Mouse (Mus musculus) liver, embryonic 12.5 days (tissue): ENCODE measurements around the gene Trpm3. TPM values are rescaled to one million over a fixed set of nuclear protein-coding genes. Genes with fewer than 3 reads are reported as not detected.

Experiments used
- ATAC-seq: fragments of 200-750 bp; cut with Nextera tagmentation; 2 replicates; pipeline ENCODE4 v1.8.0; 2017; ENCODE audit warnings: moderate number of reproducible peaks, mild to moderate bottlenecking, moderate library complexity
- H3K27ac ChIP-seq: fragments of 300-500 bp; sonication (generic); 2 replicates; pipeline ENCODE4 v1.5.1; 2016; ENCODE audit warnings: mild to moderate bottlenecking
- H3K27me3 ChIP-seq: fragments of 300-500 bp; sonication (generic); replicated peaks from 2 replicates; pipeline ENCODE4 v1.6.1; 2016; ENCODE audit warnings: mild to moderate bottlenecking, moderate library complexity
- H3K36me3 ChIP-seq: fragments of 300-500 bp; sonication (generic); 2 replicates; pipeline ENCODE4 v1.6.1; 2016; ENCODE audit warnings: mild to moderate bottlenecking, moderate library complexity
- H3K4me1 ChIP-seq: fragments of 300-500 bp; sonication (generic); 2 replicates; pipeline ENCODE4 v1.6.1; 2016
- H3K4me2 ChIP-seq: fragments of 300-500 bp; sonication (generic); 2 replicates; pipeline ENCODE4 v1.6.1; 2016; ENCODE audit warnings: mild to moderate bottlenecking, moderate library complexity
- H3K4me3 ChIP-seq: fragments of 300-500 bp; sonication (generic); 2 replicates; pipeline ENCODE4 v1.5.1; 2016; ENCODE audit warnings: mild to moderate bottlenecking, moderate library complexity
- H3K9ac ChIP-seq: fragments of 300-500 bp; sonication (generic); 2 replicates; pipeline ENCODE4 v1.6.1; 2016; ENCODE audit warnings: mild to moderate bottlenecking, moderate library complexity
- H3K9me3 ChIP-seq: fragments of 300-500 bp; sonication (generic); replicated peaks from 2 replicates; pipeline ENCODE4 v1.6.1; 2016; ENCODE audit warnings: mild to moderate bottlenecking, moderate library complexity
- WGBS: fragments of 180-500 bp; shearing (Covaris S2); methylation state at CpG from one replicate; pipeline ENCODE4 v1.1.7; 2016; ENCODE audit not compliant: insufficient replicate concordance; 5-methylcytosine and 5-hydroxymethylcytosine counted together
- polyA plus RNA-seq: library from polyadenylated mRNA; unstranded; fragments of >200 nt; fragmentation: Nextera tagmentation; extraction: Ambion mirVana; gene quantifications from 2 replicates; pipeline ENCODE4 v1.2.1, GENCODE M21; 2016

The Trpm3 gene
- polyA plus RNA-seq, 1 experiment from 2014 or later: not detected

DNA sequence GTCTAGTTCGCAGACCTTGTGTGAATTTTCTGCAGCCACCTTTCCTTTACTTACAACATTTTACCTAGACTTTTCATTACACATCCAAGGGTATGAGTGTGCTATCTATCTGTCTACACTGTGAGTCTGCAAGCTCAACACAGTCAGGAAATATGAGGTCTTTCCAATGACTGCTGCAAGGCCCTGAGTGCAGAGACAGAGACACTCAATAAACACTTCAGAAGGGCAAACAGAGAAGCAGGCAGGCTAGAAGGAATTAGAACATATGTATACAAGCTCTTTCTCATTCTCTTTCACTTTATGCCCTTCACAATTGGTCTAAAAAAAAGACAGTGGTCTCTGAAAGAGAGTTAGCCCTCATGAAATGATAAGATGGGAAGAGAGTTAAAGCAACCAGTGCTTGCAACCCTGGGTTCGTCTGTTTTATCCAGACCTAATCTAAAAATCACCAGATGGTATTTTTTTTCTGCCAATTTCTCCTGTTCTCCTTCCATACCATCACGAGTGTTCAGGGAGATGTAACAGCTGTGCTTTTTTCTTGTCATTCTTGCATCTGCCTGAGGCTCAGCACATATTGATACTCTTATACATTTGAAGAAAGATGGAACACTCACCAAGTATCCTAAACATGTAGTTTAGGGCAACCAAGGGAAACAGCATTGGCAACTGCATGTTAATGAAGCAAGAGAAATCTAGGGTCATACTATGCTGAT is 486.1 kb downstream of the Trpm3 start:
- no peaks in the 10 kb centered on the region for H3K9me3 ChIP-seq
- H3K4me3 ChIP-seq: no peak overlapping the region
- no peaks in the 10 kb centered on the region for H3K36me3 ChIP-seq
- H3K27me3 ChIP-seq: no peaks in the 10 kb centered on the region
- H3K4me1 ChIP-seq: no peaks in the 10 kb centered on the region
- no peak for ATAC-seq
- H3K4me2 ChIP-seq: no peak overlapping the region
- H3K9ac ChIP-seq: no peak overlapping the region
- 53% methylated on average over 3 of the region's 3 CpGs for WGBS
- no peak overlapping the region for H3K27ac ChIP-seq

- Histone ChIP-seq H3K9ac (no peak overlapping the region), H3K9me3 (no peaks in the 10 kb centered on the region), H3K36me3 (no peaks in the 10 kb centered on the region), H3K4me3 (no peak overlapping the region), H3K4me1 (no peaks in the 10 kb centered on the region), H3K27me3 (no peaks in the 10 kb centered on the region), H3K27ac (no peak overlapping the region), H3K4me2 (no peak overlapping the region)
- ATAC-seq: no peak
- 63% methylated on average over 3 of the region's 3 CpGs for WGBS
Measured at GRCm38 (mm10) chr19:22628878-22629277, 490.0 kb downstream of the Trpm3 start.

GRCm38 (mm10) chr19:22631316-22631715 is 492.5 kb downstream of the Trpm3 start:
- Histone ChIP-seq H3K4me1 (no peaks in the 10 kb centered on the region), H3K9me3 (no peaks in the 10 kb centered on the region), H3K4me3 (no peak overlapping the region), H3K36me3 (no peaks in the 10 kb centered on the region), H3K4me2 (no peak overlapping the region), H3K9ac (no peak overlapping the region), H3K27me3 (no peaks in the 10 kb centered on the region), H3K27ac (no peak overlapping the region)
- WGBS: 63% methylated on average over 6 of the region's 6 CpGs
- ATAC-seq: no peak

- no peak overlapping the region for H3K9ac ChIP-seq
- no peaks in the 10 kb centered on the region for H3K9me3 ChIP-seq
- WGBS: 70% methylated on average over 10 of the region's 10 CpGs
- H3K27ac ChIP-seq: no peak overlapping the region
- no peak overlapping the region for H3K4me3 ChIP-seq
- H3K36me3 ChIP-seq: no peaks in the 10 kb centered on the region
- H3K4me2 ChIP-seq: no peak overlapping the region
- no peaks in the 10 kb centered on the region for H3K27me3 ChIP-seq
- ATAC-seq: no peak
- H3K4me1 ChIP-seq: no peaks in the 10 kb centered on the region
Measured at GRCm38 (mm10) chr19:22635635-22636034, 496.8 kb downstream of the Trpm3 start.

DNA sequence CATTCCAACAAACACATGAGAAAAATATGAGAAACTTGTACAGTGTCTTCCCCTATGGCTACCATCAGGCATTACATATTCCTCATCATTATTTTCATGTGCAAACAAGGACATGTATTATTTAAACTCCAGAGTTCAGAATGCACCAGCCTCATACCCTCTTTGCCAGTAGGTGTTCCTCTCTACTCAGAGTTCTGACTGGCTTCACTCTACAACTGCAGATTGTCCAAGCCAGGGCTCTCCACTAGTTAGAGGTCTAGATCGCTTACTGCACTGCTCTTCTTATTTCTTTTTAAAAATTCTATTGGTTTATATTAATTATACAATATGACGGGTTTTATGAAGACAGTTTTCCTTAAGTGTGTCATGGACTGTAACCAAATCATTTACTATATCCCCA is 498.9 kb downstream of the Trpm3 start:
- no peak overlapping the region for H3K27ac ChIP-seq
- H3K4me1 ChIP-seq: no peaks in the 10 kb centered on the region
- H3K4me2 ChIP-seq: no peak overlapping the region
- H3K27me3 ChIP-seq: no peaks in the 10 kb centered on the region
- H3K36me3 ChIP-seq: no peaks in the 10 kb centered on the region
- no peak overlapping the region for H3K4me3 ChIP-seq
- no peak for ATAC-seq
- no peaks in the 10 kb centered on the region for H3K9me3 ChIP-seq
- H3K9ac ChIP-seq: no peak overlapping the region
- WGBS: 58% methylated on average over 2 of the region's 2 CpGs

DNA sequence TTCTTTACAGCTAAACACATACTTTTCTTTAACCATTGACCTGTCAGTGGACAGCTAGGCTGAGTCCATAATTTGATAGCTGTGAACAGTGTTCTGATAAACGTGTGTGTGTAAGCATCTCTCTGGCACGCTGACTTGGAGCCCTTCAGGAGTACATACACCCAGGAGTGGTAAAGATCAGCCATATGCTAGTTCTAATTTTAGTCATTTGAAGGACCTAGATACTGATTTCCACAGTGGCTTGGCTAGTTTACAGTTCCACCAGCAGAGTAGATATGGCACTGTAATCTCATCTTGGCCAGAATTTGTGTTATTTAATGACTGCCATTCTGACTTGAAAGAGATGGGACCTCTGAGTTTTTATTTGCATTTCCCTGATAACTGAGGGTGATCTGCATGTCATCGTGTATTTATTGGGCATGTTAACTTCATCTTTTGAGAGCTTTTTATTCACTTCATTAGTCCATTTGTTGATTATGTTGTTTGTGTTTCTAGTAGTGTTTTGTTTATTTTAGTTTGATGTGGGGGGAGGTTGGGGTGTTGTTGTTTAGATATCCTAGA is 499.6 kb downstream of the Trpm3 start:
- Histone ChIP-seq H3K9ac (no peak overlapping the region), H3K4me3 (no peak overlapping the region), H3K9me3 (no peaks in the 10 kb centered on the region), H3K36me3 (no peaks in the 10 kb centered on the region), H3K27me3 (no peaks in the 10 kb centered on the region), H3K4me2 (no peak overlapping the region), H3K4me1 (no peaks in the 10 kb centered on the region), H3K27ac (no peak overlapping the region)
- ATAC-seq: no peak
- WGBS: 52% methylated on average over 3 of the region's 3 CpGs

DNA sequence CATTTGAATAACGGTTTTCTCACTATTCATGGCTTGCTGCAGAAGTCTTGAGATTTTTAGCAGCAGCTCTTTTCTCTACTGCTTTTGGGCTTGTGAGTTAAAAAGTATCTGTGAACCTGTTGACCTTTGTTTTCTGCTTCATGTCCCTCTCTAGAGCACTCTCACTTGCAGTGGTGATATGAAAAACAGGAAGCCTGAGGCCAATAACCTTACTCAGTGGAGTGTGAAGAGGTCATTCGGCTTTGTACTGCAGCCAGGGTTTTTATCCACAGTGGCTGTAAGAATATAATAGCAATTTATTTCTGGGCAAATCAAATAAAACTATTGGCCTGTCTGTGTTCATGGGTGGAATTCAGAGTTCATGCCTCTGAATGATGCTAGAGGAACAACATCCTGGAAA is 503.3 kb downstream of the Trpm3 start:
- no peak for ATAC-seq
- Histone ChIP-seq H3K4me2 (no peak overlapping the region), H3K9me3 (no peaks in the 10 kb centered on the region), H3K27me3 (no peaks in the 10 kb centered on the region), H3K27ac (no peak overlapping the region), H3K9ac (no peak overlapping the region), H3K4me1 (no peaks in the 10 kb centered on the region), H3K36me3 (no peaks in the 10 kb centered on the region), H3K4me3 (no peak overlapping the region)
- 59% methylated on average over 2 of the region's 2 CpGs for WGBS

DNA sequence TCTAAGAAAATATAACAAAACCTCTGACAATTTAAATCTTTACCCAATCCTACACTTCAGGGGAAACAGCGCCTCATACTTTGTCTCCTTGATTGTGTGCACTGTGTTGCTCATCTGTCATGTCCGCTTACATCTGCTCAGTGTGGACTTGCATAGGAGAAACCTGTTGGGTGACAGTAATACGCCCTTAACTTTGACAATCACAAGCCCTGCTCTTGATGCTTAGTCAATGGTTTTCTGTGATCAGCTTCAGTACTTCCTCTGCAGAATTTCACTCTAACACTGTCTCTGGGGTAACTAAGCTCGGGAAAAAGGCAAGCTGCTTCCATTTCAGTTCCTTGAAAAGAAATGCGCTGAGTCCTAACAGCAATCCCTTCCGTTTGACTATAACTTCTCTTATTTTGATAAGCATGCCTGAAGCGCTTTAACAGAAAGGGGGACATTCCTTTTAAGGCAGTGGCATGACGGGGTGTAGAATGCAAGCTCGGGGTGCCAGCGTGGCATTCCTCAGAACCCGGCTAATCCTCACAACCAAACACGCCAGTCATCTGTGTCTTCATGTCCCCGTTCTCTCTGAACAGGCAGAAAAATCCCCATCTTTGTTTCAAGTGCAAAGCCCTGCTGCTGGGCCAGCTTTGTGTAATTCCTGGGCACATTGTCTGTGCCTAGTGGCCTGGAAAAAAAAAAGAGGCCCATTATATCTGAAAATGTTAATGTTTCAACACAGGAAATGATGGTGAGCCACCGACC is 517.8 kb downstream of the Trpm3 start:
- Histone ChIP-seq H3K4me3 (no peak overlapping the region), H3K27me3 (no peaks in the 10 kb centered on the region), H3K9me3 (no peaks in the 10 kb centered on the region), H3K36me3 (no peaks in the 10 kb centered on the region), H3K4me1 (no peaks in the 10 kb centered on the region), H3K9ac (no peak overlapping the region), H3K4me2 (no peak overlapping the region), H3K27ac (no peak overlapping the region)
- ATAC-seq: no peak
- 61% methylated on average over 14 of the region's 14 CpGs for WGBS

- Histone ChIP-seq H3K9ac (no peak overlapping the region), H3K4me3 (no peak overlapping the region), H3K9me3 (no peaks in the 10 kb centered on the region), H3K4me2 (no peak overlapping the region), H3K4me1 (no peaks in the 10 kb centered on the region), H3K27ac (no peak overlapping the region), H3K36me3 (no peaks in the 10 kb centered on the region), H3K27me3 (no peaks in the 10 kb centered on the region)
- no peak for ATAC-seq
- 62% methylated on average over 4 of the region's 4 CpGs for WGBS
Measured at GRCm38 (mm10) chr19:22657251-22657650, 518.4 kb downstream of the Trpm3 start.

GRCm38 (mm10) chr19:22665401-22665800 is 526.6 kb downstream of the Trpm3 start:
- Histone ChIP-seq H3K36me3 (no peaks in the 10 kb centered on the region), H3K9ac (no peak overlapping the region), H3K4me3 (no peak overlapping the region), H3K4me1 (no peaks in the 10 kb centered on the region), H3K27ac (no peak overlapping the region), H3K9me3 (no peaks in the 10 kb centered on the region), H3K27me3 (no peaks in the 10 kb centered on the region), H3K4me2 (no peak overlapping the region)
- no peak for ATAC-seq
- WGBS: 64% methylated on average over 4 of the region's 4 CpGs

DNA sequence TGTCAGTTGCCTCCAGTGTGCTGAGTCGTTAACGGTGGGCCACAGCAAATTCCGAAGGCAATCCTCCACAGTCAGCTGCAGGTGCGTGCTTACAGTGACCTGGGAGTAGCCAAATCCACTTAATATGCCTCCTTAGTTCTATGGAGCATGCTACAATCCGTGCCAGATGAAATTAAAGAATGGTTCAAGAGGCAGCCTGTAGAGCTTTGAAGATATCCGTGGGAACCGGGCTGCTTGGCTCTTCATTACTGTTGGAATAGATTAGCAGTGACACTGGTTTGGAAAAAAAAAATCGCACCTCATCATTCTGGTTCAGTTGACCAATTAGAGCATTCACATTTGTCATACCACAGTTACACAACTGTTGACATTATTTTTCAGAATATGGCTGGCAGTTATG is 531.4 kb downstream of the Trpm3 start:
- ATAC-seq: no peak
- H3K4me1 ChIP-seq: no peaks in the 10 kb centered on the region
- no peak overlapping the region for H3K27ac ChIP-seq
- H3K9ac ChIP-seq: no peak overlapping the region
- 70% methylated on average over 8 of the region's 8 CpGs for WGBS
- no peaks in the 10 kb centered on the region for H3K27me3 ChIP-seq
- no peaks in the 10 kb centered on the region for H3K9me3 ChIP-seq
- no peak overlapping the region for H3K4me2 ChIP-seq
- H3K4me3 ChIP-seq: no peak overlapping the region
- H3K36me3 ChIP-seq: no peaks in the 10 kb centered on the region

GRCm38 (mm10) chr19:22672892-22673291 is 534.0 kb downstream of the Trpm3 start:
- no peak overlapping the region for H3K27ac ChIP-seq
- H3K4me1 ChIP-seq: no peaks in the 10 kb centered on the region
- no peaks in the 10 kb centered on the region for H3K9me3 ChIP-seq
- H3K4me3 ChIP-seq: no peak overlapping the region
- no peaks in the 10 kb centered on the region for H3K36me3 ChIP-seq
- no peak overlapping the region for H3K9ac ChIP-seq
- H3K27me3 ChIP-seq: no peaks in the 10 kb centered on the region
- no peak for ATAC-seq
- no peak overlapping the region for H3K4me2 ChIP-seq
- 64% methylated on average over 3 of the region's 3 CpGs for WGBS
